Mouse (Mus musculus): ENCODE measurements around the gene Nbr1.

GRCm38 (mm10) chr11:101576116-101576515 is 24.2 kb downstream of the Nbr1 start:
- TF ChIP-seq POLR2A (IDR thresholded peaks at IDR 0.05; ENCODE audit: insufficient read length, low read depth) (no peak), USF1 (IDR thresholded peaks at IDR 0.05; ENCODE audit: low read depth) (no peak), TCF3 (IDR thresholded peaks at IDR 0.05; ENCODE audit: insufficient read length, low read depth) (no peak), TCF12 (IDR thresholded peaks at IDR 0.05; ENCODE audit: insufficient read depth, poor library complexity, severe bottlenecking) (no peak), E2F4 (IDR thresholded peaks at IDR 0.05; ENCODE audit: insufficient read depth) (no peak), MAX (IDR thresholded peaks at IDR 0.05; ENCODE audit: low read depth) (no peak), MYOD1 (IDR thresholded peaks at IDR 0.05; ENCODE audit: control insufficient read depth in 1 of 3, insufficient read length in 2 of 3, low read depth in 2 of 3) (no peak), POLR2AphosphoS2 (IDR thresholded peaks at IDR 0.05; ENCODE audit: insufficient read length, low read depth) (no peak), MYOG (IDR thresholded peaks at IDR 0.05; ENCODE audit: control insufficient read depth in 1 of 3, insufficient read depth in 1 of 3, insufficient read length in 2 of 3, low read depth in 2 of 3) (no peak), CEBPB (IDR thresholded peaks at IDR 0.05; ENCODE audit: insufficient read depth, poor library complexity, severe bottlenecking) (no peak), REST (IDR thresholded peaks at IDR 0.05; ENCODE audit: insufficient read depth, insufficient read length) (no peak)
